Mouse (Mus musculus): ENCODE measurements around the gene Asap2. TPM values are rescaled to one million over a fixed set of nuclear protein-coding genes. Genes with fewer than 3 reads are reported as not detected.

Gene Asap2
- polyA plus RNA-seq, 3 experiments from 2014 or later, result 1.4 to 1.8 (median 1.7) TPM

- ATAC-seq, result no peak
Measured at GRCm38 (mm10) chr12:21133972-21134859, 144.0 kb downstream of the Asap2 start.

GRCm38 (mm10) chr12:21135651-21136461, 145.6 kb downstream of the Asap2 start:
- ATAC-seq, result no peak

- no peak for ATAC-seq
Measured at GRCm38 (mm10) chr12:21136462-21136751, 146.1 kb downstream of the Asap2 start.

- no peak for ATAC-seq
Measured at GRCm38 (mm10) chr12:21139560-21139959, 149.3 kb downstream of the Asap2 start.

GRCm38 (mm10) chr12:21140153-21140552, 149.9 kb downstream of the Asap2 start:
- no peak for ATAC-seq

GRCm38 (mm10) chr12:21140741-21141308, 150.6 kb downstream of the Asap2 start:
- ATAC-seq, result no peak

- no peak for ATAC-seq
Measured at GRCm38 (mm10) chr12:21141691-21142300, 151.5 kb downstream of the Asap2 start.

- ATAC-seq, result peak; percentile 67
Measured at GRCm38 (mm10) chr12:21142489-21143254, 152.4 kb downstream of the Asap2 start.

- ATAC-seq, result no peak
Measured at GRCm38 (mm10) chr12:21144602-21145001, 154.3 kb downstream of the Asap2 start.

- no peak for ATAC-seq
Measured at GRCm38 (mm10) chr12:21145050-21145449, 154.8 kb downstream of the Asap2 start.

GRCm38 (mm10) chr12:21146826-21147225, 156.6 kb downstream of the Asap2 start:
- no peak for ATAC-seq

- no peak for ATAC-seq
Measured at GRCm38 (mm10) chr12:21153279-21153707, 163.0 kb downstream of the Asap2 start.

GRCm38 (mm10) chr12:21155062-21155461, 164.8 kb downstream of the Asap2 start:
- no peak for ATAC-seq

GRCm38 (mm10) chr12:21159304-21159703, 169.0 kb downstream of the Asap2 start:
- no peak for ATAC-seq

- ATAC-seq, result no peak
Measured at GRCm38 (mm10) chr12:21160327-21160828, 170.1 kb downstream of the Asap2 start.

GRCm38 (mm10) chr12:21161841-21162240, 171.6 kb downstream of the Asap2 start:
- ATAC-seq, result no peak

- ATAC-seq, result no peak
Measured at GRCm38 (mm10) chr12:21163706-21164105, 173.4 kb downstream of the Asap2 start.

- ATAC-seq, result no peak
Measured at GRCm38 (mm10) chr12:21164251-21164650, 174.0 kb downstream of the Asap2 start.

- ATAC-seq, result no peak
Measured at GRCm38 (mm10) chr12:21165157-21165556, 174.9 kb downstream of the Asap2 start.

GRCm38 (mm10) chr12:21165891-21166342, 175.7 kb downstream of the Asap2 start:
- ATAC-seq, result no peak

- peak; percentile 96 for ATAC-seq
Measured at GRCm38 (mm10) chr12:21166884-21167575, 176.8 kb downstream of the Asap2 start.

Measured in inflammation-experienced regulatory T-cells, adult 6 months (primary cell).